Mouse (Mus musculus): ENCODE results near the gene Mad1l1. TPM values are rescaled to one million over a fixed set of nuclear protein-coding genes. Genes with fewer than 3 reads are reported as not detected.

Gene Mad1l1
- polyA plus RNA-seq, 1 experiment from 2014 or later = 33.2 TPM

- WGBS = 83% methylated on average over 5 of the region's 5 CpGs
These were observed 237.4 kb downstream of the Mad1l1 start for GRCm38 (mm10) chr5:140083911-140084310.

GRCm38 (mm10) chr5:140082204-140082812 is 239.0 kb downstream of the Mad1l1 start:
- Histone ChIP-seq H3K9me3 (no peaks in the 10 kb centered on the region), H3K9ac (no peak overlapping the region), H3K27ac (0 out of 2 replicates have a peak overlapping the region, but pooled peaks have one; percentile 26), H3K36me3 (0 out of 2 replicates have a peak, but pooled peaks cover 2% of the 10 kb centered on the region), H3K4me1 (replicated peaks) (peaks cover 41% of the 10 kb centered on the region), H3K27me3 (no peaks in the 10 kb centered on the region), H3K4me2 (no peak overlapping the region), H3K4me3 (no peak overlapping the region)
- 64% methylated on average over 11 of the region's 11 CpGs for WGBS
- ATAC-seq (ENCODE audit: low FRiP score) = no peak

More at GRCm38 (mm10) chr5:140083911-140084310, 237.4 kb downstream of the Mad1l1 start:
- no peak overlapping the region for H3K9ac ChIP-seq
- no peak overlapping the region for H3K27ac ChIP-seq
- H3K9me3 ChIP-seq = no peaks in the 10 kb centered on the region
- 0 out of 2 replicates have a peak, but pooled peaks cover 8% of the 10 kb centered on the region for H3K36me3 ChIP-seq
- no peak for ATAC-seq (ENCODE audit: low FRiP score)
- H3K4me3 ChIP-seq = no peak overlapping the region
- H3K4me1 ChIP-seq (replicated peaks) = peaks cover 30% of the 10 kb centered on the region
- no peaks in the 10 kb centered on the region for H3K27me3 ChIP-seq
- no peak overlapping the region for H3K4me2 ChIP-seq

- 44% methylated on average over 10 of the region's 10 CpGs for WGBS
- H3K36me3 ChIP-seq = no peaks in the 10 kb centered on the region
- no peaks in the 10 kb centered on the region for H3K9me3 ChIP-seq
- peaks cover 31% of the 10 kb centered on the region for H3K4me1 ChIP-seq (replicated peaks)
- peak overlapping the region; percentile 84 for H3K27ac ChIP-seq
- no peaks in the 10 kb centered on the region for H3K27me3 ChIP-seq
- no peak overlapping the region for H3K4me2 ChIP-seq
- H3K4me3 ChIP-seq = no peak overlapping the region
- no peak overlapping the region for H3K9ac ChIP-seq
- no peak for ATAC-seq (ENCODE audit: low FRiP score)
These were observed 240.3 kb downstream of the Mad1l1 start for GRCm38 (mm10) chr5:140081084-140081483.

- H3K9me3 ChIP-seq = no peaks in the 10 kb centered on the region
- 94% methylated on average over 4 of the region's 4 CpGs for WGBS
- no peaks in the 10 kb centered on the region for H3K36me3 ChIP-seq
- peaks cover 36% of the 10 kb centered on the region for H3K4me1 ChIP-seq (replicated peaks)
- no peak overlapping the region for H3K4me3 ChIP-seq
- H3K9ac ChIP-seq = no peak overlapping the region
- H3K27ac ChIP-seq = no peak overlapping the region
- ATAC-seq (ENCODE audit: low FRiP score) = no peak
- no peak overlapping the region for H3K4me2 ChIP-seq
- H3K27me3 ChIP-seq = no peaks in the 10 kb centered on the region
These were observed 241.8 kb downstream of the Mad1l1 start for GRCm38 (mm10) chr5:140079511-140079910.

DNA sequence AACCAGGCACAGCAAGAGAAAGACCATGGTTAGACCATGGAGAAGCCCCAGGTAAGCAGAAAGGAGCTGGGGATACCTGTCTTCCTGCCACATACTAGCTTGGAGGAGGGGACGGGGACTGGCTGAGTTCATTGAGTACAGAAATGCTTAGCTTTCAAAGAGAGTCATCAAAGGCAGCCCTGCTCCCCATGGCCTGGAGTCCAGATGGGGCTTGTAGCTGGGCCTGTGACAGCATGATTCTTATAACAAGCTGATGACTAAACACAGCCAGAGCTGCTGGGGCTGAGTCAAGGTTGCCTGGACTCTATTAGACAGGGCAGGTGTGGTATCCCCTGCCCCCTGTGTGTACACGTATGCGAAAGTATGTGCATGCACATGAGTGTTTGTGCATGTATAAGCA is 242.9 kb downstream of the Mad1l1 start:
- Histone ChIP-seq H3K4me3 (no peak overlapping the region), H3K4me1 (replicated peaks) (peaks cover 47% of the 10 kb centered on the region), H3K27me3 (no peaks in the 10 kb centered on the region), H3K27ac (no peak overlapping the region), H3K9ac (no peak overlapping the region), H3K36me3 (no peaks in the 10 kb centered on the region), H3K9me3 (no peaks in the 10 kb centered on the region), H3K4me2 (no peak overlapping the region)
- 84% methylated on average over 3 of the region's 3 CpGs for WGBS
- ATAC-seq (ENCODE audit: low FRiP score) = no peak

- WGBS = 88% methylated on average over 2 of the region's 2 CpGs
- ATAC-seq (ENCODE audit: low FRiP score) = no peak
These were observed 244.9 kb downstream of the Mad1l1 start for GRCm38 (mm10) chr5:140076438-140076837.

DNA sequence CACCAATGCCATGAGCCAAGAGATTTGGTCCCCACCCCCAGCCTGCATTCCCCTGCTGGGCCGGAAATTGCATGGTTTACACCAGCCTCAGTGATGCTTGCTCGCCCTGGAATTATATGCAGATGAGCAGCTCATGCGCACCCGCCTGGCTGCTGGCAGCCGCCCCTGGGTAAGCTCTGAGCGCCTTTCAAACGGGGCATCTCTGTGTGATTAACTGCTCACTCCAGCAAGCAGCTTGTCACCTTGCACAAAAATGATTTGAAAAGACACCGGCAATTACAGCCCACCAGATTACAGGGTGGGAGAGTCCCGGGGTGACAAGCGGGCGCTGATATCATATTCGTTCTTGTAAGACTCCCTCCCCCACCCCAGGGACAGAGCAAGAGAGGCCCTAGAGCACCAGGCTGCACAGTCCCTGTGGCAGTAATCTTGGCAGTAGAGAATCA is 247.7 kb downstream of the Mad1l1 start:
- WGBS = 21% methylated on average over 12 of the region's 12 CpGs
- Histone ChIP-seq H3K27me3 (no peaks in the 10 kb centered on the region), H3K4me2 (no peak overlapping the region), H3K4me3 (no peak overlapping the region), H3K36me3 (no peaks in the 10 kb centered on the region), H3K9me3 (no peaks in the 10 kb centered on the region), H3K9ac (peak overlapping the region; percentile 44), H3K4me1 (replicated peaks) (peaks cover 45% of the 10 kb centered on the region), H3K27ac (peak overlapping the region; percentile 87)
- peak; percentile 81 for ATAC-seq (ENCODE audit: low FRiP score)

More at GRCm38 (mm10) chr5:140076438-140076837, 244.9 kb downstream of the Mad1l1 start:
- Histone ChIP-seq H3K9me3 (no peaks in the 10 kb centered on the region), H3K27me3 (no peaks in the 10 kb centered on the region), H3K4me3 (no peak overlapping the region), H3K9ac (no peak overlapping the region), H3K27ac (no peak overlapping the region), H3K4me2 (no peak overlapping the region), H3K36me3 (no peaks in the 10 kb centered on the region), H3K4me1 (replicated peaks) (peaks cover 49% of the 10 kb centered on the region)

DNA sequence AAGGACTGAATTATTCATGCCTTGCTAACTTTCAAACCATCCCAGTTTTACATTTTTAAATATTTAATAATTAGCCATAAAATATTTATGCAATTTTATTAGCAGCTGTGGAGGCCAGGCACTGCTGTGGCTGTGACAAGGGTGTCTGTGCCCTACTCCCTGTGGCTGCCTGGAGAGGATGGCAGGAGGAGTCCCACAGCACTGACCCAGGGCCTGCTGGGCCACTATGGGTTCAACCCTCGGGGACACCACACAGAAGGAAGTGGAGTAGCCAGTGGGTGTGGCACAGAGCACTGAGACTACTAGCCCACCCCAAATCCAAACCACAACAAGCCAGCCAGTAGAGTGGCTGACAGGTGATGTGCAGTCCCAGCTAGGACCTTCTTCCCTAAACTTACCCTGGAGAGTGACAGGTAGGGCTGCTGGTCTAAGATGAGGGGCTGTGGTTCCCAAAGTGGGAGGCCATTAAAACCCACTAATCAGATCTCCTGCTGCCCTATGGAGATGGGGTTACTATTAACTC is 248.1 kb downstream of the Mad1l1 start:
- Histone ChIP-seq H3K9ac (no peak overlapping the region), H3K4me3 (no peak overlapping the region), H3K27me3 (no peaks in the 10 kb centered on the region), H3K4me2 (no peak overlapping the region), H3K4me1 (replicated peaks) (peaks cover 45% of the 10 kb centered on the region), H3K36me3 (no peaks in the 10 kb centered on the region), H3K9me3 (no peaks in the 10 kb centered on the region), H3K27ac (peak overlapping the region; percentile 87)
- WGBS = 63% methylated on average over 1 of the region's 1 CpGs
- peak; percentile 38; the same call in 1 of the 2 replicates for ATAC-seq (ENCODE audit: low FRiP score)

GRCm38 (mm10) chr5:140068506-140068905 is 252.8 kb downstream of the Mad1l1 start:
- no peak overlapping the region; the same call in 1 of the 2 replicates for H3K9ac ChIP-seq
- H3K4me1 ChIP-seq (replicated peaks) = peaks cover 39% of the 10 kb centered on the region
- H3K27ac ChIP-seq = no peak overlapping the region
- H3K9me3 ChIP-seq = no peaks in the 10 kb centered on the region
- no peak for ATAC-seq (ENCODE audit: low FRiP score)
- WGBS = 60% methylated on average over 5 of the region's 5 CpGs
- no peak overlapping the region for H3K4me2 ChIP-seq
- peaks cover 8% of the 10 kb centered on the region for H3K36me3 ChIP-seq
- 0 out of 2 replicates have a peak, but pooled peaks cover 5% of the 10 kb centered on the region for H3K27me3 ChIP-seq
- H3K4me3 ChIP-seq = no peak overlapping the region

GRCm38 (mm10) chr5:140068051-140068450 is 253.3 kb downstream of the Mad1l1 start:
- no peak overlapping the region; the same call in 1 of the 2 replicates for H3K9ac ChIP-seq
- WGBS = 40% methylated on average over 3 of the region's 3 CpGs
- H3K27me3 ChIP-seq = 0 out of 2 replicates have a peak, but pooled peaks cover 5% of the 10 kb centered on the region
- ATAC-seq (ENCODE audit: low FRiP score) = no peak
- peaks cover 34% of the 10 kb centered on the region for H3K4me1 ChIP-seq (replicated peaks)
- H3K9me3 ChIP-seq = no peaks in the 10 kb centered on the region
- no peak overlapping the region for H3K27ac ChIP-seq
- no peak overlapping the region for H3K4me3 ChIP-seq
- peaks cover 8% of the 10 kb centered on the region for H3K36me3 ChIP-seq
- no peak overlapping the region for H3K4me2 ChIP-seq

DNA sequence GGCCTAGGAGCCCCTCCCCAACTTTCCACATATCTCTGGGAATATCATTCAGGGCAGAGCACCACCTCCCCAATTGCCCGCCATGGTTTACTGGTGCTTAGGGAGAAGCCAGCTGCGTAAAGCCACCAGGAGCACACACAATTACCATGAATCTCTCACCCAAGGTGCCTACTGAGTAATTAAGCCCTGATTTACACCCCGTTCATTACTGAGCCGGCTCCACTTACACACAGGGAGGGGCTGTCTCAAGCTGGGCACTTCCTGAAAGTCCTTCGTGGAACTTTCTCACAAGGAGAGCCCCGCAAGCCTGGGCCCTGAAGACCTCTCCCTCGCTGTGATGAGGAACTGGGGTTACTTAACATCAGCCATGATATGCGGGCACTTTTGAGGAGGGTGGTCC is 254.6 kb downstream of the Mad1l1 start:
- peaks cover 8% of the 10 kb centered on the region for H3K36me3 ChIP-seq
- 0 out of 2 replicates have a peak, but pooled peaks cover 5% of the 10 kb centered on the region for H3K27me3 ChIP-seq
- H3K9ac ChIP-seq = no peak overlapping the region
- ATAC-seq (ENCODE audit: low FRiP score) = no peak
- no peak overlapping the region for H3K27ac ChIP-seq
- H3K9me3 ChIP-seq = no peaks in the 10 kb centered on the region
- H3K4me2 ChIP-seq = no peak overlapping the region
- H3K4me3 ChIP-seq = no peak overlapping the region
- 72% methylated on average over 8 of the region's 8 CpGs for WGBS
- peaks cover 36% of the 10 kb centered on the region for H3K4me1 ChIP-seq (replicated peaks)

DNA sequence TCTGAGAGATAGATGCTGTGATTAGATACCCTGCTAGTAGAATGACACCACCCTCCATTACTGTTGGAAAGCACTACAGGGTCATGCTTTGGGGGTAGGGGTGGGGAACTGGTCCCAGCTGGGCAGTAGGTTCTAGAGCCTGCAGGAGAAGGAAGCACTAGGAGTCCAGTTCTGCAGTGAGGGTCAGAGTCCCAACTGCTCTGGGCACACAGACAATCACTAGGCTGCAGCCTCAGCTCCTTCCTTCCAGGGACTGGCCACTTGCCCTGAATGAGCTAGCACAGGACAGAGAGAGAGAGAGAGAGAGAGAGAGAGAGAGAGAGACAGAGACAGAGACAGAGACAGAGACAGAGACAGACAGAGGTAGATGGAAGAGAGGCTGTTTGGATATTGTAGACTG is 255.1 kb downstream of the Mad1l1 start:
- Histone ChIP-seq H3K9ac (no peak overlapping the region), H3K4me3 (no peak overlapping the region), H3K9me3 (no peaks in the 10 kb centered on the region), H3K27ac (no peak overlapping the region), H3K36me3 (peaks cover 8% of the 10 kb centered on the region), H3K4me1 (replicated peaks) (peaks cover 41% of the 10 kb centered on the region), H3K27me3 (0 out of 2 replicates have a peak, but pooled peaks cover 5% of the 10 kb centered on the region), H3K4me2 (no peak overlapping the region)
- ATAC-seq (ENCODE audit: low FRiP score) = no peak

Data from hindbrain, embryonic 13.5 days (tissue).